Mouse (Mus musculus) 416B (cell line): Measurements from ENCODE around the gene Vmn1r46.
"Not testable (repeated sequence)": the region's sequence is repeated elsewhere in the genome, so short reads cannot be mapped to it uniquely, and the experiment has no call there.

ENCODE experiments used
- DNase-seq: peaks from one replicate; pipeline ENCODE4 v3.0.0; 2011; ENCODE audit warnings: low read depth

Vmn1r46 gene

DNA sequence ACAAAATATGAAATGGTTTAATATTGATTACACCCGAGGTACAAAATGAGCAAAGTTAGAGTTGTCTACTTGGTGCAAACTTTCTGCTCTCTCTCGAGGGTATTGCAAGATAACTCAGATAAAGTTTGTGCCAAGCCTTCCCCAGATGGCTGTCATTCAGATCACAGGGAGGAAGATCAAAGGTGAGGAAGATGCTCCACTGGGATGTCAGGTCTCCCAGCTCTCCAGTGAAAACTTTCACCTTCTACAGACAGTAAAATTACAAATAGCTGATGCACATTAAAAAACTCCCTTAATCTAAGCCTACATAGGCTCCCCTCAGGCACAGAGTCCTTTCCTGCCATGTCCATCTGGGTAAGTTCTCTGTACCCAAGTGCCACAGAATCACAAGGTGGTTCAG, at the start of gene Vmn1r46:
Vmn1r46 (plus strand) TSS at position 301 of the 400 bp plus-strand sequence.
- DNase-seq, result no peak

DNA sequence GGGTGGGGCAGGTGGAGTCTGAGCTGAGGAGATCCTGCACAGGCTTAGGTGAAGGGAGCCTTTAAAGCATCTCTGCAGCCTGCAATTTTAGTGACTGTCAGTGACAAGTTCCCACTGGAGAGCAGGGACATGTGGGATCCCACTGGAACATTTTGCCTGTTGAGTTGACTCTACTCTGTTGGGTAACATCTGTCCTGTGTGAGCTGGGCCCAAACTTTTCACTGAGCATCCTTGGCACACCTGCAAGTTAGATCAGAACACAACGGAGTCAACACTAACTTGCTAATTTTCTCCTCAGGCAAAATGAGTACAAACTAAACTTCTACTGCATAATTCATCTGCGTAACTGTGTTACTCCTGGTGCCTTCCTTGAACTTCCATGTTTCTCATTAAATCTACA, 28.6 kb upstream of the Vmn1r46 start, which contains the start of gene Vmn1r45:
Vmn1r45 (minus strand) TSS at position 101 of the 400 bp plus-strand sequence.
- DNase-seq, result not testable (repeated sequence)

DNA sequence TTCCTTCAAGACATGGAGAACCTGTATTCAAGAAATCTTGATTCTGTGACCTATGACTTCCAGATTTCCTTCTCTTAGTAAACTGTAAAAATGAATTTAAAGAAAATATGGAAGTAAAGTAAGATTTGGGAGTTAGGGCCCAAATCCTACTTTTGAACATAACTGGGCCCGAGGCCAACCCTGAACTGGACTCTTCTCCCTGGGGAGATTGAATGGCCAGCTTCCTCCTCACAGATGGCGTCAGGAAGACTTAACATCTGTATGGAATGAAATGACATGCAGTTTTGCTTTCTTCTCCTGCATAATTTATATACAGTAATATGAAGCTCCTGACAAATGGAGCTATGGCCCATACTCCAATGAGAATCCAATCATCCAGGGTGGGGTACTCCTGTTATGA, 28.2 kb upstream of the Vmn1r46 start:
- DNase-seq, result no peak

DNA sequence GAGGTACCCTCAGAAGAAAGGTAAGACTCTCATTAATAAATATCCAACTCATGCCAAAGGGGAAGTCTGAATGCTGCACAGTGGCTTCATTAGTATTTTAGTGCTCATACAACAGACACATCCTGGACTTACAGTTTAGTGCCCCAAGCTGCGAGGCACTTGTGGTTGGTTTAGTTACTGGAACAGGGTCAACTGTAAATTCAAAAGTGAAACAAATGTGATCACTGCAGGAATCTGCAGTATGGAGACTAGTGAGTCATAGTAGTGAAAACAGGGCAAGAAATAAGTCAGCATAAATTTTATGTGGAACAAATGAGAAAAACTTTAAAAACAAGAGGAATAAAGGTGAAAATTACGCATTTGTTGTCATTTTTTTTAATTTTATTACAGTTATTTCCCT, 15.6 kb upstream of the Vmn1r46 start:
- DNase-seq, result no peak

DNA sequence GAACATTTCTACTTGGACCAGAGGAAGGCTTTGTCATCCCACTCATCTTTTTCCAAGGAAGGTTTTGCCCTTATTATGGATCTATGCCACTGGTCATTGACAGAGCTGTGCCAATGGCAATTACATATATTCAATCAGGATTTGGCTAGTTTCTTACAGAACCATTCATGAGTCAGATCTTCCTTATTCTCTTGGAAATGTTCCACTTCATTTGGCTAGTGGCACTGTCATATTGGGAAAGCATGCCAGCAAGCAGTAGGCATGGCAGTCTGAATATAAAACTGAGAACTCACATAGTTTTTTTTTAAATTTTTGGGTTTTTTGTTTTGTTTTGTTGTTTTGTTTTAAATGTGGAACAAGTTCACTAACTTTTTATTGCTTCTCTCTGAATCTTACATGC, 2.8 kb upstream of the Vmn1r46 start:
- no peak for DNase-seq

DNA sequence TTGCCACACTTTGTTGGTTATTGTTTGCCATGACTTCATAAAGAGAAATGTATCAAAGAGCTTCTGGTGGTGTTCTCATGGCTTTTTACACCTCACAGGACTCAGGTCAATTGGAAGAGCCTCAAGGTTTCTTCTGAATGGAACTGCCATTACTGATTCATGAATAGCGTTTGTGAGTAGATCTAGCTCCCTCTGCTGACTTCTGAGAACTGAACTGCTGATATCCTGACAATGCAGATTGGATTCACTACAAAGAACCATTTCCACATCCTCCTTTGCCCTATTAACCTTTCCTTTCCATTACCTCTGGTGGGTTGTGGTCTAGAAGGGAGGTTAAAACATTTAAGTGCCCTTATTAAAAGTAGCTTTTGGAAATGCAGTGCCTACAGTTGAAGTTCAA, 16.9 kb downstream of the Vmn1r46 start:
- peak; percentile 5 for DNase-seq

DNA sequence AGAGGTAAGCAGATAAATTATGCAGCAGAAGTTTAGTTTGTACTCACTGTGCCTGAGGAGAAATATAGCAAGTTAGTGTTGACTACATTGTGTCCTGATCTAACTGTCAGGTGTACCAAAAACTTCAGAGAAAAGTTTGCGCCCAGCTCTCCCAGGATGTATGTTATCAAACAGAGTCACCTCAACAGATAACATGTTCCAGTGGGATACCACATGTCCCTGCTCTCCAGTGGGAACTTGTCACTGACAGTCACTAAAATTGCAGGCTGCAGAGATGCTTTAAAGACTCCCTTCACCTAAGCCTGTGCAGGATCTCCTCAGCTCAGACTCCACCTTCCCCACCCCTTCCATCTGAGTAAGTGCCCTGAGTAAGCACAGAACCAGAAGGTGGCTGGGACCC, 46.7 kb downstream of the Vmn1r46 start, which contains the start of gene Vmn1r47:
Vmn1r47 (plus strand) TSS at position 301 of the 400 bp plus-strand sequence.
- not testable (repeated sequence) for DNase-seq
